Mouse (Mus musculus) midbrain, embryonic 10.5 days (tissue): ENCODE results near the gene Pigh. TPM values are rescaled to one million over a fixed set of nuclear protein-coding genes. Genes with fewer than 3 reads are reported as not detected.

ENCODE experiments used
- DNase-seq: peaks from one replicate; pipeline ENCODE4 v3.0.0-alpha.2; 2017; ENCODE audit warnings: low spot score
- H3K27ac ChIP-seq: fragments of 300-500 bp; sonication (generic); replicated peaks from 2 replicates; pipeline ENCODE4 v1.5.1; 2016; ENCODE audit warnings: mild to moderate bottlenecking
- H3K27me3 ChIP-seq: fragments of 300-500 bp; sonication (generic); 2 replicates; pipeline ENCODE4 v1.6.1; 2016; ENCODE audit warnings: low read depth, mild to moderate bottlenecking; ENCODE audit not compliant: poor library complexity, severe bottlenecking
- H3K36me3 ChIP-seq: fragments of 300-500 bp; sonication (generic); 2 replicates; pipeline ENCODE4 v1.6.1; 2016; ENCODE audit warnings: mild to moderate bottlenecking, moderate library complexity
- H3K4me1 ChIP-seq: fragments of 300-500 bp; sonication (generic); 2 replicates; pipeline ENCODE4 v1.6.1; 2016
- H3K4me3 ChIP-seq: fragments of 300-500 bp; sonication (generic); 2 replicates; pipeline ENCODE4 v1.5.1; 2016; ENCODE audit warnings: mild to moderate bottlenecking, moderate library complexity
- H3K9me3 ChIP-seq: fragments of 300-500 bp; sonication (generic); replicated peaks from 2 replicates; pipeline ENCODE4 v1.6.1; 2016; ENCODE audit warnings: mild to moderate bottlenecking
- WGBS: fragments of 180-500 bp; shearing (Covaris S2); methylation state at CpG from one replicate; pipeline ENCODE4 v1.1.7; 2016; 5-methylcytosine and 5-hydroxymethylcytosine counted together
- polyA plus RNA-seq: library from polyadenylated mRNA; unstranded; fragments of >200 nt; fragmentation: Nextera tagmentation; extraction: Ambion mirVana; gene quantifications from 2 replicates; pipeline ENCODE4 v1.2.1, GENCODE M21; 2016

The Pigh gene
- polyA plus RNA-seq, 1 experiment from 2014 or later = 32.3 TPM

DNA sequence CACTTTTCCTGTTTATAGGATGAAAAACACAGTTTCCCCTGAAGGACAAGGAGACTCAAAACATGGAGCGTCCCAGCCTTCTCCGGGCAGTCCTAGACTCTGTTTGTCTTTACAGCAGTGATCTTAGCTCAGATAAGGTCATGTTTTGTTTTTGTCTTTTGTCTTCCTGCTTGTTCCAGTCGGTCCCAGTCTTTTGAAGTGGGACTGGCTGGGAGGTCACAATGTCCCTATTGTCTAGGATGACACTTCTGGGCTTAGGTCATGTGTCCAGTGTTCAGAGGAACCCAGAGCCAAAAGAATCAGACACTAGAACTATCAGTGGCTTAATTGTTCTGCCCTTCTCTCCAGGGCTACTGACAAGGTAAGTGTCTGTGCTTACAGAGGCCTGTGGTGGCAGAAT is 54.1 kb downstream of the Pigh start:
- no peak for DNase-seq
- Histone ChIP-seq H3K4me3 (no peak overlapping the region), H3K36me3 (0 out of 2 replicates have a peak, but pooled peaks cover 2% of the 10 kb centered on the region), H3K27ac (no peak overlapping the region), H3K9me3 (no peaks in the 10 kb centered on the region), H3K27me3 (peaks cover 6% of the 10 kb centered on the region), H3K4me1 (peaks cover 14% of the 10 kb centered on the region)
- 11% methylated on average over 3 of the region's 3 CpGs for WGBS

DNA sequence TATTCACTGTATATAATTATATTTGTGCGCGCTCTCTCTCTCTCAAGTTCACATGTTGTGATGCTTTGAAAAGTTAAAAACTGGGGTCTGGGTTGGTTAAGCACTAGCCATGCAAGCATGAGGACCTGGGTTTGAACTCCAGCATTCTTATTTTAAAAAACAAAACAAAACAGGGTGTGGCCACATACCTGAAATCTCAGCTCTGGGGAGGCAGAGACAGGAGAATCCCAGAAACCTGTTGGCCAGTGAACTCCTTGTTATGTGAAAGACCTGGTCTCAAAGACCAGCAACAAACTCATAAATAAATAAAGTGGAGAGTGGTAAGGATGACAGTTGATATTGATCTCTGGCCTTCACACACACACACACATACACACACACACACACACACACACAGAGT is 55.1 kb downstream of the Pigh start:
- Histone ChIP-seq H3K4me3 (no peak overlapping the region), H3K36me3 (no peaks in the 10 kb centered on the region), H3K27me3 (peaks cover 9% of the 10 kb centered on the region), H3K27ac (no peak overlapping the region), H3K4me1 (peaks cover 24% of the 10 kb centered on the region), H3K9me3 (no peaks in the 10 kb centered on the region)
- 98% methylated on average over 2 of the region's 2 CpGs for WGBS
- no peak for DNase-seq

Other genes with a start within 250 kb of the Pigh start
- gene Atp6v1d, start 228.0 kb downstream of the Pigh start, polyA plus RNA-seq = 71.1 and 80.0 TPM in 2 replicates
- 270 and 310 TPM in 2 replicates for gene Eif2s1, start 227.8 kb downstream of the Pigh start, polyA plus RNA-seq
- gene Plek2, start 182.7 kb downstream of the Pigh start, polyA plus RNA-seq = 2.0 and 2.2 TPM in 2 replicates
- 5.3 and 6.1 TPM in 2 replicates for gene Tmem229b, start 82.0 kb downstream of the Pigh start, polyA plus RNA-seq
- gene Plekhh1, start 60.5 kb downstream of the Pigh start, polyA plus RNA-seq = 7.9 and 8.4 TPM in 2 replicates
- gene Arg2, start 41.1 kb upstream of the Pigh start, polyA plus RNA-seq = 0.72 and 2.5 TPM in 2 replicates
- gene Vti1b, start 83.0 kb upstream of the Pigh start, polyA plus RNA-seq = 100 and 103 TPM in 2 replicates
- 23.1 and 27.1 TPM in 2 replicates for gene Rdh11, start 102.6 kb upstream of the Pigh start, polyA plus RNA-seq
- 1.7 and 2.1 TPM in 2 replicates for gene Rdh12, start 119.3 kb upstream of the Pigh start, polyA plus RNA-seq
- 13.1 and 15.1 TPM in 2 replicates for gene Zfyve26, start 206.7 kb upstream of the Pigh start, polyA plus RNA-seq
- gene Rad51b, start 207.6 kb upstream of the Pigh start, polyA plus RNA-seq = 7.8 and 8.5 TPM in 2 replicates